In genomic region chr1:92594111-92594510, GRCm38 (mm10) we compare ENCODE assay signal across 24 mouse cellular contexts. TPM values are rescaled to one million over a fixed set of nuclear protein-coding genes. Genes with fewer than 3 reads are reported as not detected.
"Had no signal": no experiment of that assay in that cellular context is flagged by ENCODE, and none has a peak within 500 bp of the region (broad histone marks: within the 10 kb centered on the region; RNA-seq: fewer than 3 reads in every experiment).

Olfr1411 (plus strand) TSS chr1:92594411.

- H3K27me3 ChIP-seq: neural tube, embryonic 13.5 days; neural tube, embryonic 15.5 days; stomach, embryonic 15.5 days had no signal

- H3K4me3 ChIP-seq: neural tube, embryonic 13.5 days; neural tube, embryonic 15.5 days; stomach, embryonic 15.5 days had no signal

- H3K4me1 ChIP-seq: neural tube, embryonic 13.5 days; neural tube, embryonic 15.5 days; stomach, embryonic 15.5 days had no signal

- H3K27ac ChIP-seq: neural tube, embryonic 13.5 days; neural tube, embryonic 15.5 days; stomach, embryonic 15.5 days; stomach, postnatal 0 days had no signal

- H3K9ac ChIP-seq: neural tube, embryonic 13.5 days; neural tube, embryonic 15.5 days; stomach, embryonic 15.5 days had no signal

- H3K4me2 ChIP-seq: neural tube, embryonic 13.5 days; neural tube, embryonic 15.5 days; stomach, embryonic 15.5 days had no signal

- H3K36me3 ChIP-seq: neural tube, embryonic 13.5 days; neural tube, embryonic 15.5 days; stomach, embryonic 15.5 days had no signal

- DNase-seq: retina, postnatal 1 day; right cerebral cortex, adult 18-20 months; right cerebral cortex, postnatal 14 days; right cerebral cortex, postnatal 25 days; right cerebral cortex, postnatal 4 days; spleen, adult 18-20 months; thymus, adult 18-20 months; thymus, adult 2 months; thymus, postnatal 14 days; thymus, postnatal 25 days; thymus, postnatal 36 days; thymus, postnatal 4 days had no signal

- H3K9me3 ChIP-seq: neural tube, embryonic 13.5 days; neural tube, embryonic 15.5 days; stomach, embryonic 15.5 days had no signal

RNA-seq across cellular contexts. Expression of gene Olfr1411, which starts in this region (rescaled TPM):
- polyA plus RNA-seq: neural tube, embryonic 13.5 days; neural tube, embryonic 14.5 days; neural tube, embryonic 15.5 days; small intestine, adult 2 months; spleen, adult 2 months; stomach, embryonic 14.5 days; stomach, embryonic 15.5 days; stomach, embryonic 16.5 days; stomach, postnatal 0 days; testis, adult 2 months; thymus, postnatal 0 days; urinary bladder, adult 2 months had no signal
